Mouse (Mus musculus): Measurements from ENCODE around the gene Elmsan1. TPM values are rescaled to one million over a fixed set of nuclear protein-coding genes. Genes with fewer than 3 reads are reported as not detected.

The Elmsan1 gene
- total and polyA plus RNA-seq, 3 experiments: 2.2 to 14.3 (median 5.6) TPM

- TF ChIP-seq HCFC1 (IDR thresholded peaks at IDR 0.05; ENCODE audit: low read depth, low read length) (no peak; the same call in 1 of the 2 replicates), UBTF (IDR thresholded peaks at IDR 0.05; ENCODE audit: low read depth, low read length) (no peak), USF2 (conservative IDR thresholded peaks at IDR 0.05; ENCODE audit: low read depth, low read length) (no peak), ETS1 (conservative IDR thresholded peaks at IDR 0.05; ENCODE audit: low read depth, low read length) (no peak; the same call in none of the 2 replicates), MAFK (IDR thresholded peaks at IDR 0.05; ENCODE audit: insufficient replicate concordance, low read length) (no peak), JUN (IDR thresholded peaks at IDR 0.05; ENCODE audit: insufficient read depth, low read depth, low read length) (no peak), POLR2AphosphoS2 (IDR thresholded peaks at IDR 0.05; ENCODE audit: low read depth, low read length) (peak; percentile 48; the same call in 1 of the 2 replicates), ZMIZ1 (IDR thresholded peaks at IDR 0.05; ENCODE audit: low read depth, low read length) (peak; percentile 89; the same call in 1 of the 2 replicates), CHD1 (IDR thresholded peaks at IDR 0.05; ENCODE audit: low read depth, low read length) (no peak), BHLHE40 (IDR thresholded peaks at IDR 0.05; ENCODE audit: low read depth, low read length) (0 out of 2 replicates have a peak, but pooled peaks have one; percentile 4), ZNF384 (IDR thresholded peaks at IDR 0.05; ENCODE audit: low read depth, low read length) (peak; percentile 66), TBP (conservative IDR thresholded peaks at IDR 0.05; ENCODE audit: low read depth, low read length) (peak; percentile 74)
Observed at GRCm38 (mm10) chr12:84193642-84194399, 24.9 kb downstream of the Elmsan1 start (continued).

GRCm38 (mm10) chr12:84192741-84193641, 25.7 kb downstream of the Elmsan1 start:
- peak overlapping the region; percentile 93 for H3K27ac ChIP-seq (ENCODE audit: insufficient read depth, low read depth)
- H3K9ac ChIP-seq (ENCODE audit: insufficient read depth, low read depth): peak overlapping the region; percentile 96
- no peaks in the 10 kb centered on the region for H3K27me3 ChIP-seq (replicated peaks)
- in situ Hi-C loops (cut with MboI; ENCODE audit: low pct_ligation_motif_present, low pct_unique_long_range_greater_than_20kb, low sequenced_read_pairs) (no loop called here), dilution Hi-C loops (cut with MboI; ENCODE audit: extremely low pct_ligation_motif_present, extremely low pct_unique_long_range_greater_than_20kb, low sequenced_read_pairs) (no loop called here)
- no peaks in the 10 kb centered on the region for H3K9me3 ChIP-seq (replicated peaks; ENCODE audit: low read length)
- H3K4me2 ChIP-seq (ENCODE audit: insufficient read depth, low read depth, poor library complexity, severe bottlenecking): peak overlapping the region; percentile 55
- H3K4me1 ChIP-seq (ENCODE audit: control insufficient read depth in 1 of 2, insufficient read depth in 2 of 2): peaks cover 30 to 70% of the 10 kb centered on the region in 2 experiments
- peaks cover 33% of the 10 kb centered on the region for H3K79me2 ChIP-seq (replicated peaks; ENCODE audit: control insufficient read depth, extremely low read depth, insufficient read depth, poor library complexity, severe bottlenecking)
- DNase-seq (ENCODE audit: extremely low read depth): no peak
- H3K36me3 ChIP-seq (replicated peaks in 1 of 2; ENCODE audit: control insufficient read depth in 1 of 2, insufficient read depth in 1 of 2, low read length in 1 of 2): peaks cover 0 to 19% of the 10 kb centered on the region in 2 experiments
- peak overlapping the region; percentile 71 to 92 (median 71) for H3K4me3 ChIP-seq (replicated peaks in 1 of 3; ENCODE audit: low read depth in 2 of 3, low read length in 2 of 3, poor library complexity in 1 of 3)
- TF ChIP-seq ZMIZ1 (IDR thresholded peaks at IDR 0.05; ENCODE audit: low read depth, low read length): peak; percentile 12; the same call in 1 of the 2 replicates
- TF ChIP-seq POLR2AphosphoS2 (IDR thresholded peaks at IDR 0.05; ENCODE audit: low read depth, low read length): no peak
- TF ChIP-seq MAFK (IDR thresholded peaks at IDR 0.05; ENCODE audit: insufficient replicate concordance, low read length): no peak
- no peak for TF ChIP-seq ZC3H11A (IDR thresholded peaks at IDR 0.05; ENCODE audit: low read depth, low read length)
- peak; percentile 14; the same call in 1 of the 2 replicates for TF ChIP-seq SIN3A (IDR thresholded peaks at IDR 0.05; ENCODE audit: low read length)
- no peak for TF ChIP-seq PAX5 (IDR thresholded peaks at IDR 0.05; ENCODE audit: low read length)
- no peak for TF ChIP-seq SMC3 (IDR thresholded peaks at IDR 0.05; ENCODE audit: low read depth, low read length)
- TF ChIP-seq CHD1 (IDR thresholded peaks at IDR 0.05; ENCODE audit: low read depth, low read length): 0 out of 2 replicates have a peak, but pooled peaks have one; percentile 14
- no peak for TF ChIP-seq POLR2A (IDR thresholded peaks at IDR 0.05; ENCODE audit: low read depth, low read length)
- TF ChIP-seq JUND (conservative IDR thresholded peaks at IDR 0.05; ENCODE audit: low read depth, low read length): no peak
- no peak for TF ChIP-seq RAD21 (IDR thresholded peaks at IDR 0.05; ENCODE audit: low read depth, low read length)
- TF ChIP-seq TBP (conservative IDR thresholded peaks at IDR 0.05; ENCODE audit: low read depth, low read length): no peak
- no peak for TF ChIP-seq GABPA (IDR thresholded peaks at IDR 0.05; ENCODE audit: insufficient replicate concordance, low read depth, low read length)
- TF ChIP-seq ELF1 (IDR thresholded peaks at IDR 0.05; ENCODE audit: low read depth, low read length): no peak
- TF ChIP-seq E2F4 (IDR thresholded peaks at IDR 0.05; ENCODE audit: insufficient replicate concordance, low read depth, low read length): no peak
- peak; percentile 47; the same call in 1 of the 2 replicates for TF ChIP-seq UBTF (IDR thresholded peaks at IDR 0.05; ENCODE audit: low read depth, low read length)
- TF ChIP-seq TCF12 (IDR thresholded peaks at IDR 0.05; ENCODE audit: low read depth, low read length): peak; percentile 11; the same call in 1 of the 2 replicates
- no peak; the same call in 1 of the 2 replicates for TF ChIP-seq NELFE (IDR thresholded peaks at IDR 0.05; ENCODE audit: low read depth, low read length)
- TF ChIP-seq CHD2 (IDR thresholded peaks at IDR 0.05; ENCODE audit: low read length): peak; percentile 41; the same call in 1 of the 2 replicates
- no peak for TF ChIP-seq RCOR1 (conservative IDR thresholded peaks at IDR 0.05; ENCODE audit: low read depth, low read length)
- TF ChIP-seq EP300 (IDR thresholded peaks at IDR 0.05; ENCODE audit: low read length): no peak
- TF ChIP-seq IRF4 (IDR thresholded peaks at IDR 0.05; ENCODE audit: low read depth, low read length): no peak
- no peak for TF ChIP-seq USF1 (IDR thresholded peaks at IDR 0.05; ENCODE audit: low read depth, low read length)
- TF ChIP-seq MXI1 (IDR thresholded peaks at IDR 0.05; ENCODE audit: low read depth, low read length): no peak; the same call in 1 of the 2 replicates
- no peak for TF ChIP-seq MAZ (IDR thresholded peaks at IDR 0.05; ENCODE audit: low read depth, low read length)
- TF ChIP-seq ZNF384 (IDR thresholded peaks at IDR 0.05; ENCODE audit: low read depth, low read length): no peak
